Mouse (Mus musculus) heart, postnatal 25 days (tissue): ENCODE data around the gene Slc25a39. TPM values are rescaled to one million over a fixed set of nuclear protein-coding genes. Genes with fewer than 3 reads are reported as not detected.
"Not testable (repeated sequence)": the region's sequence is repeated elsewhere in the genome, so short reads cannot be mapped to it uniquely, and the experiment has no call there.

Source experiments
- DNase-seq: peaks from one replicate; pipeline ENCODE4 v3.0.0; 2022; ENCODE audit warnings: low spot score
- intact Hi-C: fragments of 180-260 bp; cut with DNase I; formaldehyde crosslinking; loops from one replicate; pipeline ENCODE4 v1.15.1; 2025
- total RNA-seq, 2 experiments: library from RNA; stranded (reverse); gene quantifications; 2 replicates each; pipeline ENCODE4 v1.2.3; 2021

Gene Slc25a39
- total RNA-seq, 2 experiments from 2014 or later, result 163 to 175 TPM

GRCm38 (mm10) chr11:102400513-102401084, 7.1 kb downstream of the Slc25a39 start:
- DNase-seq, result no peak
- intact Hi-C loops, result no loop called here

DNA sequence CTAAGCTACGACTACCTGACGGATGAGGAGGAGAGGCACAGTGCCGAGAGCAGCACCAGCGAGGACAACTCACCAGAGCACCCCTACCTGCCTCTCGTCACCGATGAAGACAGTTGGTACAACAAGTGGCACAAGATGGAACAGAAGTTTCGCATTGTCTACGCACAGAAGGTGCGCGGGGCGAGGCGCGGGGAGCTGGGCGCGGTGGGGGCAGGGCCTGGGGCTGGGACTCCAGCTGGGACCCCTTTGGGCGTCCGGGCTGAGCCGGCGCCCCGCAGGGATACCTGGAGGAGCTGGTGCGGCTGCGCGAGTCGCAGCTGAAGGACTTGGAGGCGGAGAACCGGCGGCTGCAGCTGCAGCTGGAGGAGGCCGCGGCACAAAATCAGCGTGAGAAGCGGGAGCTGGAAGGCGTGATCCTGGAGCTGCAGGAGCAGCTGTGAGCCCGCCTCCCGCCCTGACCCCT, 8.1 kb downstream of the Slc25a39 start:
- intact Hi-C loops, result no loop called here
- no peak for DNase-seq

DNA sequence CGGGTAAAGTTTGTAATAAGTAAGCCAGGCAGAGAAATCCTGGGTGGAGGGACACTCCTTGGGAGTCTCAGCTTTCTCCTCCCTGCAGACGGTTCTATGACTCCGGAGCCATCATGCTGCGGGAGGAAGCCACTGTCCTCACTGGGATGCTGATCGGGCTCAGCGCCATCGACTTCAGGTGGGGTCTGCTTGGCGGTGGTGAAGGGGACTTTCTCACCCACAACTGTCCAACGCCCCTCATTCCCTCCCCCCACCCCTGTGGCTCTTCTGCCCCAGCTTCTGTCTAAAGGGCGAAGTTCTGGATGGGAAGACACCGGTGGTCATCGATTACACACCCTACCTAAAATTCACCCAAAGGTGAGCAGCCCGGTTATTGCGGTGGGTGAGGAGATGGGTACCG, 8.6 kb downstream of the Slc25a39 start:
- DNase-seq, result no peak
- intact Hi-C loops, result no loop called here

DNA sequence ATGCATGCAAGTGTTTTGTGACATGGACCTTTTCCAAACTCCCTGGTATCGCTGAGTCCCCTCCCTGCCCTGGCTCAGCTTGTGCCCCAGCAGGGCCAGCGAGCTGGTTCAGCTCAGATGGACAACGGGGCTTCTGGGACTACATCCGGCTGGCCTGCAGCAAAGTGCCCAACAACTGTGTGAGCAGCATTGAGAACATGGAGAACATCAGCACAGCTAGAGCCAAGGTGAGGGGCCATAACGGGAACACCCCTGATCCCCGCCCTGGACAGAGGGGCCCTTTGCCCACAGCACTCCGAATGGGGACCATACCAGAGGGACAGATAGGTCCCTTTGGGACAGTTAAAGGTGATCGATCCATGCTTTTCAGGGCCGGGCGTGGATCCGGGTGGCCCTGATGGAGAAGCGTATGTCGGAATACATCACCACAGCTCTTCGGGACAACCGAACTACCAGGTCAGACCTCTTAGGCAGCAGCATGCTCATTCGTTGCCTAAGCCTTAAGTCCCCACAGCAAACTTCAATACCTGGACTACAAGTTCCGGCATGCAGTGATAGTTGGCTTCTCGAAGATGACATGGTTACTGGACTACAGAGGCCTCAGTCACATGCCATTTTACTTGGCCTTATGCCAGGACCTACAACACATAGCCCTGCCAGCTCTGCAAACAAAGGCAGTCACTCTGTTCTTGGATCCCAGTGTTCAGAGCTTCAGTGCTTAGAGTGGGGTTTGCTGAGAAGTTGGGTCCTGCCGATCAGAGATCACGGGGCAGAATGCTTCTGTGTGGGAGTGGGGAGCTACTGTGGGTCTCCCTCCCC, 9.5 kb downstream of the Slc25a39 start:
- no peak for DNase-seq
- intact Hi-C loops, result no loop called here

DNA sequence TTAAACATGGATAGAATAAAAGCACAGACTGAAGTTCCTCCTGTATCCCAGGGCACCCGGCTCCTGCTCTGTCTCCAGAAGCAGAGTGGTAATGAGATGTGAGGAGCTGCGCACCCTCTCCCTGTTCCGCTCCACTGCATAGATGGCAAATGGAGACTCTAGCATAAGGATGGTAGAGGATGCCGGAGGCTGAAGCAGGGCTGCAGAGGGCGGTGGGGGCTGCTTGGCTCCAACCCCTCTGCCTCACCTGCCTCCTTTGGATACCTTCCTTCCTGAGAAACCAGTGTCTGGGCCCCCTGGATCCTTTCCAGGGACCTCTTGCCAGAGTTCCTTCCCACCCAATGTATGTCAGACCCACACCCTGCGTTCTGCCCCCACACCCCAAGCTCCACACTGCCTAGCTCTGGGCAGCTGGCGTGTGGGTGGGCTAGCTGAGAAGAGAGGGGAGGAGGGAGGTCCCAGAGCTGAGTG, 11.0 kb downstream of the Slc25a39 start:
- intact Hi-C loops, result no loop called here
- DNase-seq, result no peak

DNA sequence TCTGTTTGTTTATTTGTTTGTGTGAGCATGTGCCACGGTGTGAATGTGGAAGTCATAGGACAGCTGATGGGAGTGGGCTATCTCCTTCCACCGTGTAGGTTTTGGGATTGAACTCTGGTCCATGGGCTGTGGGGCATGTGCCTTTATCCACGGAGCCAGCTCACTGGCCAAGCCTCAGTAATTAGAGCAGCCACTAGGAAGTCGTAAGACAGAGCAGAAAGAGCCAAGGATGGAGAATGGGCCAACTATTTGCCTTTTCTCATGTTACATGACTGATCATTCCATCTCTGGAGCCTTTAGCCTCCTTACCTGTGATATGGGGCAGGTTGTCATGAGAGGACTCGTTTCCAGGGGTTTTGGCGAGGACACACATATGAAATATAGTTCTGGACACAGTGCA, 11.5 kb downstream of the Slc25a39 start:
- DNase-seq, result no peak
- intact Hi-C loops, result no loop called here

DNA sequence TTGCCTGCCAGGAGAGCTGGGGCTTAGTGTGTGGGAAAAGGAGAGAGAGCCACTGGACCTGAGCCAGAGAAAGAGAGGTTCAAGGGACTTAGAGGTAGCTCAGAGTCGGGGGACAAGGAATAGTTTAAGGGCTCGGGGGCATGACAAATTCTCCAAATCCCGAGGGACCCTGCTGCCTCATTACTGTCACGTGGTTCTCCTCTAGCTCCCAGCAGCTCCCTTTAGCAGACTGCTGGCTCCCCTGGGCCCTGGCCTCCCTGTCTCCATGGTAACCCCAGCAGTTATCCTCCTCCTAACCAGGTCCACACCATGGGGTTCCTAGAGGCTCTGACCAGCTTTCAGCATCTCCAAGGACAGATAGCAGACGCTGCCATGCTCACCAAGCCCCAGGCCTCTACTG, 12.5 kb downstream of the Slc25a39 start:
- intact Hi-C loops, result no loop called here
- DNase-seq, result no peak

- DNase-seq, result no peak
- intact Hi-C loops, result no loop called here
These were observed 13.2 kb downstream of the Slc25a39 start for GRCm38 (mm10) chr11:102394421-102395124.

DNA sequence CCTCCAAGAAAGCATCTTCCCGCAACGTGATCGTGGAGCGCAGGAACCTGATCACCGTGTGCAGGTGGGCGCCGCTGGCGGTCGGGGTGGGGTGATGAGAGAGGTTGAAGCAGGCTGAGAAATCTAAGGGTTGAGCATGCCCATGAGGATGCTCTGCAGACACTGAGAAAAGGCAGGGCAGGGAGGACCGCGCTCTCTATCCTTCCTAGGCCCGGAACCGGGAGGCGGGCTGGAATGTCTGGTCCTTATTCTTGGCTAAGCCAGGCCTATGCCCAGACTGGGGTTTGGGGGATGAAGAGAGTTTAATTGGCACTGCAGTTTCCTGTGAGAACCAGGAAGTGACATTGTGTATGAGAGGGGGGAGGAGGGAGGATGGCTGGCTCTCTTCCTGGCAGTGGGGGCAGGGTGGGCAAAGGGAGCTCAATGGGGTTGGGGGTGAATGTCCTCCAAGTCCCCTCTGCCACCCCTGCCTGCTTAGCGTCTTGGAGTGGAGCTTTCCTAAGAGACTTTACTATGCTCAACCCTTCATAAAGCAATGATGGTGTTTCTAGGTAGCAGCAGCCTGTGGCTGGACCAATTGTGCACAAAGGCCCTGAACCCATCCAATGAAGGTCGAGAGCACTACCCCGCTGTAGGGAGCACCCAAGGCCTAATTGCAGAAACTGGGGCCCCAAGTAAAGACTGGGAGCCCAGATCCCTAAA, 13.9 kb downstream of the Slc25a39 start:
- intact Hi-C loops, result no loop called here
- no peak for DNase-seq

DNA sequence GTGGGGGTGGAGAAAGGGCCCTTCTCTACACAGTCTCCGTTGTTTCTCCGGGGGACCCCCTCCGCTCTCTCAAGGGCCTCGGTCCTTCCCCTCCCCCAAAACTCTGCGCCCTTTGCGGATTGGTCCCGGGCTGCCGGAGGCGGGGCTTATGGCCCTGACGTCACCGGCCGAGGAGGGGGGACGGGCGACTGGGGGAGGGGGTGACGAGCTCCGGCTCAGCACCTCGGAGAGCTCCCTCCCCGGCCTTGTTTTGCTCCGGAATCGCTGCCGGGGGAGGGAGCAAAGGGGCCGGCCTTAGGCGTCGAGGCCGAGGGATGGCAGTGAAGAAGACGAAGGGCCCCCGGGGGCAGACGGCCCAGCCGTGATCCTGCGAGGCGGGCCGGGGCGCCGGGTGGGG, 14.5 kb downstream of the Slc25a39 start, which contains the start of gene Rundc3a:
Gene Rundc3a (plus strand): TSS at position 166 of the 397 bp plus-strand sequence.
- intact Hi-C loops, result no loop called here
- peak; percentile 33 for DNase-seq

DNA sequence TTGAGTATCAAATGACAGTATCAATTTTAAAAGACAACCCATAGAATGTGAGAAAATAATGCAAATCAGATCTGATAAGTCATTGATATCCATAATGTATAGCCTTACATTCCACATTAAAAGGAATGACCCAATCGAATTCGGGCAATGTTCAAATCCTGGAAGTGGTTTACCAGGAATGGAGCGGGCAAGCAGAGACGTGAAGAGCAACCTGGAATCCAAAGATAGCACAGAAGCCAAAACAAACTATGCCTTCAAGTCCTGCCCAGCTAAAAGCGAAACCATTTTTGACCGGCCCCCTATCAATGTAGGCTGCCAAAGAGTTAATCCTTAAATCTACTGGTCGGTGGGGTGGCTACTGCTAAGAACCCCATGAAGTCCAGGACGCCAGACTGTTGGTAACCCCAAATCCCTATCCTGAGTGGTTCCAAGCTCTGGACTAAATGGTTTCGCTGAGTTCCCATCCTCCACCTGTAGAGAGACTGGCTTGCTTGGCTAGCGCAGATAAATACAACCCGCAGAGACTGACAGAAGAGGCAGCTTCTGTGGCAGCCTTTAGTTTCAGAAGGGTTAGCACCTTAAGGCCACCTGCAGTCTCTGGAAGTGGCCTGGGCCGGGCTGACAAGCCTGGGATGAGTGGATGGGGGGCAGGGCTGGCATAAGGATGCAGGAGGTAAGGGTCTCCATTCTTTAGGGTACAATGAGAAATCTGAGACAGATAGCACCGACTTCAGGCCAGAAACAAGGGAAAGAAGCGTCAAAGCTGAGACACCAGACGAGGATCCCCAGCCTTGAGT, 15.1 kb downstream of the Slc25a39 start:
- intact Hi-C loops, result no loop called here
- DNase-seq, result no peak

GRCm38 (mm10) chr11:102389436-102389835, 18.3 kb downstream of the Slc25a39 start:
- DNase-seq, intact Hi-C loops: not testable (repeated sequence)

GRCm38 (mm10) chr11:102386121-102386520, 21.6 kb downstream of the Slc25a39 start:
- intact Hi-C loops, result no loop called here
- no peak for DNase-seq

- no peak for DNase-seq
- intact Hi-C loops, result no loop called here
These were observed 22.7 kb downstream of the Slc25a39 start for GRCm38 (mm10) chr11:102385075-102385474.

DNA sequence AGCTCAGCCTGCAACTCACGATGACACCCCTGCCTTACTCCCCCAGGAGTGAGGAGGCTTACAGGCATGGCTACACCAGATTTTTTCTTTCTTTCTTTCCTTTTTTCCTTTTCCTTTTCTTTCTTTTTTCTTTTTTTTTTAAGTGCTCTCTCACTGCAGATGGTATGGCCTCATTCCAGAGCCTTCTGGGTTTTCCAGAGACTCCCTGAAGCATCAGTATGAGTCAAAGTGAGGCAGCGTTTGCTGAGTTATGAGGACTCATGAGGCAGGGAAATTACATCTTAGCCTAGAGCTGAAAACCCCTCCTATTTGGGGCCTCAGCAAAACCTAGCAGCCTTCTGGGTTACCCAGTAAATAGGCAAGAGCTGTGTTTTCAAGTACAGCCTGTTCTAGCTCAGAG, 23.3 kb downstream of the Slc25a39 start:
- intact Hi-C loops, result no loop called here
- DNase-seq, result no peak

GRCm38 (mm10) chr11:102383365-102384136, 24.2 kb downstream of the Slc25a39 start:
- no peak for DNase-seq
- intact Hi-C loops, result no loop called here

DNA sequence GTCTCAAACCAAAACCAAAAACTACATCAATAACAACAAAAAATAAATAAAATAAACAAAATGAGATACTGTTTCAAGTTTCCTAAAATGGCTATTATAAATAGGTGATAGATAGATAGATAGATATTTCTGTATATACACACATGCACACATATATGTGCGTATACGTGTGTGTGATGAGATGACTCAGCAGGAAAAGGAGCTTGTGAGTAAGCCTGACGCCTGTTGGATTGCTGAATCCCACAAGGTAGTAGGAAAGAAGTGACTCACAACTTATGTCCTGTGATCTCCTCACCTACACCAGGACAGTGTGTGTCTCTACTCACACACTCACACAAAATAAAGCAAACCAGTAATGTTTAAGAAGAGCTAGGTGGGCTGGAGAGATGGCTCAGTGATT, 25.0 kb downstream of the Slc25a39 start:
- no peak for DNase-seq
- intact Hi-C loops, result no loop called here

GRCm38 (mm10) chr11:102381341-102382100, 26.2 kb downstream of the Slc25a39 start:
- DNase-seq, result no peak
- intact Hi-C loops, result no loop called here
